Mouse (Mus musculus) brain, embryonic 14.5 days (tissue): ENCODE measurements around the gene Thbs4.

Experiments used
- CTCF ChIP-seq: fragments of 200-500 bp; IDR thresholded peaks from 2 replicates; pipeline ENCODE4 v1.5.1; 2012; ENCODE audit warnings: inconsistent platforms, mild to moderate bottlenecking, moderate library complexity, borderline replicate concordance; ENCODE audit not compliant: insufficient read depth, insufficient read length; ENCODE audit errors: extremely low read depth
- POLR2A ChIP-seq: fragments of 200-500 bp; IDR thresholded peaks from 2 replicates; pipeline ENCODE4 v1.6.1; 2012; ENCODE audit warnings: mild to moderate bottlenecking, inconsistent platforms, borderline replicate concordance; ENCODE audit not compliant: poor library complexity, insufficient read depth, insufficient read length, severe bottlenecking; ENCODE audit errors: extremely low read depth

DNA sequence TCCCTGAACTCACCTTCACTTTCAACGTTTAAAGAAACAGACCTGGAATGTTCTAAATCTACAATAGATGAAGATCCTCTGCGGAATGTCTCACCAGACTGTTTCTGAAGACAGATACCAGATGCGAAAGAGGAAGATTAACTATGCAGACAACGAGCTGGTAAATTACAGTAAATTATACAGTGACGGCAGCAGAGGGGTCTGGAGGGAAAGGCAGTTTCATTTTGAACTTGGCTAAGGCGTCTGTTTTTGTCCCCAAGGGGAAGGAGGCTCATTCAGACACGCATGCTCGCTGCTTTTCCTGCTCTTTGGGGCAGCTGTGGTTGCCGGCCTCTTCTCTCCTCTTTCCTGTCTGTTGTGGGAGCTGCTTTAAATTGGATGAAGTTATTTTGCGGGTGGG is 34.2 kb upstream of the Thbs4 start:
- no peak for TF ChIP-seq CTCF
- TF ChIP-seq POLR2A = no peak
